Mouse (Mus musculus) embryo, embryonic 11 days (tissue): ENCODE results near the gene Hoxc11.

Experiments
- DNase-seq: peaks from one replicate; pipeline ENCODE4 v3.0.0-alpha.2; 2015

Gene Hoxc11

DNA sequence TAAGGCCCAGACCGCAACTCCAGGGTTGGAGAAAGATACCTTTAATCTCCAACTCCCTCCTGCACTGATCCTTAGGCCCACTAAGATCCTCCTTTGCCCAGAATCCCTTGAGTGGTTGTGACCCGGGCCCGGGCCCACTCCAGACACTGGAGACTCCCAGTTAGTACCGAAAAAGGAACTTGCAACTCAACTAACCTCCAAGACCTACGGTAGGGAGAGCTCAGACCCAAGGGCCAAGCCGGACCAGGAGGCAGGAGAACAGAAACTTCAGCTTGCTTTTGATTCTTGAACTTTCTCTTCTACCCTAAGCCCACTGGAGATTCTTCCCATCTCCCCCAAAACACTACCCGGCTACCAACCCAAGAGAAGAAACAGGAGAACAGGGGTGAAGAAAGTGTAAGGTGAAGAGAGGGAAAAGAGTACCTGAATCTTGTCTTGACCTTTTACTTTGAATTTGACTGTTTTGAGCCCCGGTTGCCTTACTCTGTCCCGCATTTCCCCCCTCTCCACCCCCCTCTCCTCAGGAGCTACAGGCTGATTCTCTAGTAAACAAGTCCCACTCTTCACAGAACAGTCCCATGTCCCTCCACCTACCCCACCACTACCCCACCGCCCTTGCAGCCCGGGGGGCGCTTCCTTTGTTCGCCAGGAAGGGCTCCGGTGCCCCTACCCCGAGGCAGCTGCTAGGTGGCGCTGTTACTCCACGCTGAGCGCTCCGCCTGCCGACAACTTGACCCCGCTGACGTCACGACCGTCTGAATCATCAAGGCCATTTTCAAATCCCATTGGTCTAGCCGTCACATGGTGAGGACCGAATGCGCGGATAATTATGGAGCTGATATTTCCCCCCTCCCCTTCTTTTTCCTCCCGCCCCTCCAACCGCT, 11.9 kb downstream of the Hoxc11 start:
- peak; percentile 95 for DNase-seq

GRCm38 (mm10) chr15:102966776-102967311, 12.6 kb downstream of the Hoxc11 start, which contains the start of gene Hoxc10:
Gene Hoxc10 (plus strand): TSS chr15:102966796.
- no peak for DNase-seq

DNA sequence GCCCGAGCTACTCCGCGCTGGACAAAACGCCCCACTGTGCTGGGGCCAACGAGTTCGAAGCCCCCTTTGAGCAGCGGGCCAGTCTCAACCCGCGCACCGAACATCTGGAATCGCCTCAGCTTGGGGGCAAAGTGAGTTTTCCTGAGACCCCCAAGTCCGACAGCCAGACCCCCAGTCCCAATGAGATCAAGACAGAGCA, 13.0 kb downstream of the Hoxc11 start, which contains the start of gene Hoxc5:
Hoxc5 (plus strand) TSS at position 132 of the 199 bp plus-strand sequence.
- DNase-seq = no peak

GRCm38 (mm10) chr15:102967511-102968397, 13.5 kb downstream of the Hoxc11 start:
- no peak for DNase-seq

DNA sequence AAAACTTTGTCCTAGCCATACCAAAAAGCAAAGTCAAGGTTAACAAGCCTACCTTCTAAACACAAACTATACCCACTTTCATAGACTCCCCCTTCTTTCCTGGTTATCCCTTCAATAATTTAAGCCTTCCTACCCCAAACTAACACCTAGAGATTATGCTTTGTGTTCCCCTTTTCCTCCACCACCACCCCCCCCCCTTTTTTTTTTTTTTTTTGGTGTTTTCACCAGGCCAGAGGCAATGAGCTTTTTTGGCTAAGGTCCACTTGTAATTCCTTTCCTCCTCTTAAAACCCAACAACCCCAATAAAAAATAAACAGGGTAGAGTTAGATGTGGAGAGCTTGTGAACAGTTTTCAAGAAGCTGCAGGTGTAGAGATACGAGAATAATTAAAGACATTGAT, 15.1 kb downstream of the Hoxc11 start:
- no peak for DNase-seq

DNA sequence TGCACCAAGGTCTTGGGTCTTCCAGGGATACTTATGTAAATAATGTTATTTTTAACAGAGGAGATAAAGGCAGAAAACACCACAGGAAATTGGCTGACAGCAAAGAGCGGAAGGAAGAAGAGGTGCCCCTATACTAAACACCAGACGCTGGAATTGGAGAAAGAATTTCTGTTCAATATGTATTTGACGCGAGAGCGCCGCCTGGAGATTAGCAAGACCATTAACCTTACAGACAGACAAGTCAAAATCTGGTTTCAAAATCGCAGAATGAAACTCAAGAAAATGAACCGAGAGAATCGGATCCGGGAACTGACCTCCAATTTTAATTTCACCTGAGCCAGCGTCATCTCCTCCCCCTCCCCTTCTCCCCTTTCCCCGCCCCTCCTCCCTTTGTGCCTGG, 16.5 kb downstream of the Hoxc11 start:
- no peak for DNase-seq

- no peak for DNase-seq
Measured at GRCm38 (mm10) chr15:102972254-102972653, 18.0 kb downstream of the Hoxc11 start.

DNA sequence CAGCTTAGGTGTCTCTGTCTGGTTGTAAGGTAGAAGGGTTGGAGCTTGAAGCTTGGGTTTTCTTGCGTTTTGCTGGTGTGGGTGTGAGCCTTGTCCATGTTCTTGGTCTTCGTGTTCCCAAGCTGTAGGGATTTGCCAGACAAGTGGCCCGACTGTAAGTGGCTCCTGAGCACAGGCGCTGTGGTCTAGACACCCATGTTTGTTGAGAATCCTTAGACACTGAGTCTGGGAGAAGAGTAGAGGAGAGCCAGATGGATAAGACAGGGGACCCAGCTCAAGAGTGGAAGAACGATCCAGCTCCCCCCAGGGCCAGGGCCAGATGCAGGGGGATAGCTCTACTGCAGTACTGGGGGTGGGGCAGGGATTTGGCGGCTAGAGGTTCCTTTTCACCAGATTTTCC, 18.5 kb downstream of the Hoxc11 start:
- DNase-seq = no peak

- DNase-seq = no peak
Measured at GRCm38 (mm10) chr15:102975034-102975433, 20.8 kb downstream of the Hoxc11 start.

GRCm38 (mm10) chr15:102975688-102976111, 21.5 kb downstream of the Hoxc11 start:
- no peak for DNase-seq

GRCm38 (mm10) chr15:102976171-102976570, 21.9 kb downstream of the Hoxc11 start, which contains the start of gene Hoxc9:
Gene Hoxc9 (plus strand): TSS chr15:102976439.
- DNase-seq = no peak

- no peak for DNase-seq
Measured at GRCm38 (mm10) chr15:102976631-102977422, 22.6 kb downstream of the Hoxc11 start.

- DNase-seq = no peak
Measured at GRCm38 (mm10) chr15:102977423-102977974, 23.3 kb downstream of the Hoxc11 start.

DNA sequence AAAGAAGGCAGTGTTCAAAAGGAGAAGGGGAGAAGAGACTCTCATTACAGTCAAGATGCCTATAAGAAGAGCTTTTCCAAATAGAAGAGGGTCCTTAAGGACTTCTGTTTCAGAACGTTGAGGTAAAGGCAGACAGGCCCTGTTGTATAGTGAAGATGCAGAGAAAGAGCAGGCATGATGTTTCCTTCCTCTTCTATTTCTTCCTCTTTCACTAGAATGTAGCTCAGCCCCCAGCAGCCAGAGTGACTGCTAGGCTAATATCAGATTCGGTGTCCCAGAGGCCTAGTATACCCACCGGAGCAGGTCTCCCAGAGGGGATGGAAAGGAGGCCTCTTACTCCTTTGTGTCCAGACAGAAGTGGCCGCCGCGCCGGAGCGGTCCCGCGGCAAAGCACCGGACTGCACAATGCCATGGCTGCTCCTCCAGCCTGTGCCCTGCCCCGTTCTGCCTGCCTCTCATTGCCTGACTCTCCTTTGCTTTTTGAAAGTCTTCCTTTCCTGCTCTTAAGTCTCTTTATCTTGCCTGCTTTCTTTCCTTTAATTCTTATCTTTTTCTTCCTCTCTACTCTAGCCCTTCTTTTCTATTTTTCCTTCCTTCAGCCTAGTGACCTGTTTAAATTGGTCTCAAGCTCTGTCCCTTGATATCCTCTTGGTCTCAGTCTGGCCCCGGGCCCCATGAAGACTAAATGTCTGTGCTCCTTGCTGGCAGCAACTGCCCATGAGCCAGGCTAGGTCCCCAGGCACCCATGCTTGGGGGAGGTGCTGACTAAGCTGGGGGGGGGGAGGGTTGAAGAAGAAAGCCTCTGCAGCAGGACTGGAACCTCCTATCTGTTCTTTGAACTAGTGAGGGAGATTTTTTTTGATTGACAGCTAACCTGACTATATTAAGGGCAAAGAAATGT, 24.6 kb downstream of the Hoxc11 start:
- no peak for DNase-seq

DNA sequence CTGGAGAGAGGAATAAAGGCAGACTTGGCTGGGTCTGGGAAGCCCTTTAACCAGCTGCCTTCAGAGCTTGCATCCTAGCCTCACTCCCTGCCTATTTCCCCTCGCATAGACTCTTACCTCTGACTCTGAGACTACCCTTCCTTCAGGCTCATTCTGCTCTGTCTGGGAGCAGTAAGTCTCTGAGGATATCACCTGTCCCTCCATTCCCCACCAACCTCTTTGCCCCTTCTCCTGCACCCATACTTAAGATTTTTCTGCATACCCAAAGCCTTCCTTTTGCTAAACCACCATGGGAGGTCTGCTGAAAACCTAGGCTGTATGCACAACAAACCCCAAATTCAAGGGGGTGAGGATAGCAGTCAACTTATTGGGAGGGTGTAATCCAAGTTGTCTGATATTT, 25.7 kb downstream of the Hoxc11 start:
- DNase-seq = no peak

DNA sequence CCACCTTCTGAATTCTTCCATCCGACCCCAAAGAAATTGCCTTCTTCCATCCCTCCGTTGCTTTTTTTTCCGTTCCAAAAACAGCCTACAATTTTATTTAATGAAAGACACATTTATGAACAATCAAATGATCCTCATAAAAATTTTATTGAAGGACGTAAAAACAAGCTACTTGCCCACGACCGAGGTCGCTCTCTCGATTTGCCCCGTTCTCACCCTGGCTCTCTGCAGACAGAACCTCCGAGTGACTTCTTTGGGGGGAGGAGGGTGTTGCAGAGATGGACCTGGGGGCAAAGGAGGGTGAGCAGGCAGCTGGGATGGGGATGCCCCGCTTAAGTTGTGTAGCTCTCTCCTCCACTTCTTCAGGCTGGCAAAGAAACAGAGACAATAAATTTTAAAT, 26.1 kb downstream of the Hoxc11 start:
- DNase-seq = no peak

DNA sequence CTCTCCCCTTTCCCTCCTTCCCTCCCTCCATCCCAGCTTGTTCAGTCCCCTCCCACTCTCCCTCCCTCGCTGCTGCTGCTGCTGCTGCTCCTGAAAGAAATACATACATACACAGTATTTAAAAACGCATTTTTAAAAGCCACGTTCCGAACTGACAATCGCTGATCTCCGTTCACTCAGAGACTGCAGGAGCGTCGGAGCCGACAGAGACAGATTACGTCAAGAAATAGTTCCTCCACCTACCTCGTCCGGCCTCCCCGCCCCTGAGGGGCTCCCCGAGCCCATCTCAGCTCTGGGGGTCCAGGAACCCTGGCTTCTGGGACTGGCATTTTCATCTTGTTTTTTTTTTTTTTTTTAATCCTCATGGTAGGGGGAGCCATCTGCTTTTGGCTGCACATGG, 26.7 kb downstream of the Hoxc11 start:
- DNase-seq = no peak

- peak; percentile 88 for DNase-seq
Measured at GRCm38 (mm10) chr15:102981379-102982288, 27.4 kb downstream of the Hoxc11 start.

DNA sequence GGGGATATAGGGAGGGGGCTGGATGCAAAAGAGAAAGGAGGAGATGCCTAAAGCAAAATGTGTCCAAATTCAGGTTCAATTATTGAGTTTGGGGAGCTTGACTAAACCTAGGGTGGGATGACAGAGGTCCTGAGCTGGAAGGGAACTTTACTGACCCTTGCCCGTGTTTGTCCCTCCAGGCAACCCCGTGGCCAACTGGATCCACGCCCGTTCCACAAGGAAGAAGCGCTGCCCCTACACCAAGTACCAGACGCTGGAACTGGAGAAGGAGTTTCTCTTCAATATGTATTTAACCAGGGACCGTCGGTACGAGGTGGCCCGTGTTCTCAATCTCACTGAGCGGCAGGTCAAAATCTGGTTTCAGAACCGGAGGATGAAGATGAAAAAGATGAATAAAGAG, 29.5 kb downstream of the Hoxc11 start:
- no peak for DNase-seq

DNA sequence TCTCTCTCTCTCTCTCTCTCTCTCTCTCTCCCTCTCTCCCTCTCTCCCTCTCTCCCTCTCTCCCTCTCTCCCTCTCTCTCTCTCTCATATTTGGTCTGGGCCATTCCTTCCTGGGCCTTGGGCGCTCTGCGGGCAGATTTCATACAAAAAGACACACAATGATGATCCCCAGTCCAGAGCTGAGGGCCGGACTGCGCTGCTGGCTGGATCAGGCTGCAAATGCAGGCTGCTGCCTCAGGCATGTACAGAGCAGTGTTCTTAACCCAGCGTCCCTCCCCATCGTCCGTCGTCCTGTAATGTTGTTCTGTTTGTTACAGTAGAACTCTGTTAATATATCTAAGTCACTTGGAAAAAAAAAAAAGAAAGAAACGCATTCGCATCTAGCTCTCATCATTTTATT, 30.3 kb downstream of the Hoxc11 start:
- DNase-seq = no peak
